Mouse (Mus musculus): ENCODE measurements around the gene Flt1. TPM values are rescaled to one million over a fixed set of nuclear protein-coding genes. Genes with fewer than 3 reads are reported as not detected.

Flt1 gene
- polyA plus RNA-seq, 1 experiment from 2014 or later: 14.7 TPM

DNA sequence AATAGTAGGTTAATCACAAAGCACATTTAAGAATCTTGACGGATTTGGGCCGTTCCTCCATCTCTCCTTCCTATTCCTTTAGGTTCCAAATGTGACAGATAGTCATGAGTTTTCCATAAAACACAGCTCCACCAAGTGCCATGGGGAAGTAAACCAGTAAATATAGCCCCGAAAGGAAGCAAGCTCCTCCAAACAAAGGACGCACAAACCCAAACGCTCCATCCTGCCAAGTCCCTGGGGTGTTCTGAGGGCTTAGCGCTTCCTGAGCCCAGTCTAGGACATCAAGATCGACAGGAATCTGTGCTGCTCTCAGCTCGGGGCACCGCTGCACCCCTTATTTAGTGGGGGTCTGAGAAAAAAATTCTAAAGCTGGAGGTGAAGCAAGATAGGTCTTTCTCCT lies 141.2 kb downstream of the Flt1 start:
- TF ChIP-seq CTCF (IDR thresholded peaks at IDR 0.05): no peak
- DNase-seq (ENCODE audit: low read depth, low spot score) (no peak), ATAC-seq (no peak)
- H3K27me3 ChIP-seq: no peaks in the 10 kb centered on the region
- in situ Hi-C loops (cut with MboI; ENCODE audit: low pct_unique_long_range_greater_than_20kb): loop anchor here (5.0 kb wide), 2 partner anchors 153 to 263 kb away; no protein-coding TSS in a partner anchor
- CTCF ChIA-PET: interaction anchor here (0.7 to 3.2 kb wide), 10 partner anchors 9 to 273 kb away, joined by 3 to 15 read pairs (median 4); no protein-coding TSS in a partner anchor
- POLR2A ChIA-PET: interaction anchor here (0.9 kb wide), 1 partner anchor 138 kb away, joined by 13 read pairs; no protein-coding TSS in a partner anchor

DNA sequence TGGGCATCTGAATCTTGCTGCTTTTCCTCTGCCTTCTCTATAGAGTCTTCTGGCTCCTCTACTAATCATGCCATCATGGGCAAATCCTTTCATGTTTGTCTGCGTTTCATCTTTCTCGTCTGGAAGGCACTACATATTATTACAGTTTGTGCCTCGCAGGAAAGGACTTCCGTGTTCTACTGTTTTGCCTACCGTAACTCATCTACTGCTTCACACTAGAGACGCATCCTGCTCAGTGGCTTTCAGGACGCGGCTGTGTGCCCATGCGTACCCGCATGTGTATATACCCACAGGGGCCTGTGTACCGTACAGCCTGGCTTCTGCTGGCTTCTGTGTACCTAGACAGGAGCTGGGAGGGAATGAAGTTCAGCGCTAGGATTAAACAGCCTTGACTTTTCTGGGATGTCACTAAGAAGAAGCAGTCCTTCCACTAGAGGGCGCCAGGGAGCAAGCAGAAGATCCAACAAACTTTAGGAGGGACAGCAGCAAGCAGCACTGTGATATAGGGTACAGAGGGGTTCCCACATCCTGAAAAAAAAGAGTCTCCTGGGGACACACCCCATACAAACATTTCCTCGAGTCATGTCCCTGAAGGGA lies 142.0 kb downstream of the Flt1 start:
- ChIA-PET POLR2A (interaction anchor here (0.9 kb wide), 1 partner anchor 138 kb away, joined by 13 read pairs; no protein-coding TSS in a partner anchor), CTCF (interaction anchor here (0.7 to 3.2 kb wide), 8 partner anchors 10 to 272 kb away, joined by 3 to 15 read pairs (median 4); no protein-coding TSS in a partner anchor)
- in situ Hi-C loops (cut with MboI; ENCODE audit: low pct_unique_long_range_greater_than_20kb): no loop called here
- H3K27me3 ChIP-seq: no peaks in the 10 kb centered on the region
- ATAC-seq (no peak), DNase-seq (ENCODE audit: low read depth, low spot score) (no peak)
- peak; percentile 90 for TF ChIP-seq CTCF (IDR thresholded peaks at IDR 0.05)

DNA sequence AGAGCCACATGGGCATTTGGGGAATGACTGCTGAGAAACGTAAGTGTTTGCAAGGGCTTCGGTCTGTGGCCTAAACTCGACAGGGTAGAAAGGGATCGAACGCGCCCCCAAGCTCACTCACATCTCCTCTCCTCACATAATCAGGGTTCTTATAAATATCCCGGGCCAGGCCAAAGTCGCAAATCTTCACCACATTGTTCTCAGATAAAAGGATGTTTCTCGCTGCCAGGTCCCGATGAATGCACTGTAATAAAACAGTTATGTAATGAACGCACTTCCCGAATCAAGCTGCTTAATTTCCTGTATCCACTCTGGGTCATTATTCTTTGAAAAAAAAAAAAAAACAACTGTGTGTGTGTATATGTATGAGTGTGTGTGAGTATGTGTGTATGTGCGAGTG lies 145.6 kb downstream of the Flt1 start:
- ChIA-PET CTCF (interaction anchor here (1.0 to 1.2 kb wide), 2 partner anchors 27 to 147 kb away, joined by 3 to 4 read pairs; no protein-coding TSS in a partner anchor), POLR2A (no interaction called here)
- no peaks in the 10 kb centered on the region for H3K27me3 ChIP-seq

DNA sequence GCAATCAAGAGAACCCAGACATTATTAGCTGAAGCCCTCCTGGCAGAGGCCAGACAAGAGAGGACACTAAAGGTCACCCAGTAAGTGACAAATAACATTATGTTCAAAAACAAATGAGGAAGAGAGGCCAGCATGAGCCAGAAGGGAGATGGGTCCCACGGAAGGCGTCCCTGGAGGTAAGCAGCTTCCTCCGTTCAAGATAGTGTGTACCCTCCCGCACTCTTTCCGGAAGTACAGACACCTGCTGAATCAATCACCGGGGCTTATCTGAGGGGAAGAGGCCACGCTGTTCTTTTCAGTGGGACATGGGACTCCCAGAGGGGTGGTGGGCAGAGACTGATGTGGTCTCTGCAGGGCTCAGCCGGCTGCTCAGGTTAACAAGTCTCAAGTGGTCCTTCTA lies 146.1 kb downstream of the Flt1 start:
- CTCF ChIA-PET: interaction anchor here (1.2 kb wide), 1 partner anchor 147 kb away, joined by 4 read pairs; no protein-coding TSS in a partner anchor
- ATAC-seq (no peak), DNase-seq (ENCODE audit: low read depth, low spot score) (no peak)
- TF ChIP-seq CTCF (IDR thresholded peaks at IDR 0.05): no peak
- POLR2A ChIA-PET: no interaction called here
- no peaks in the 10 kb centered on the region for H3K27me3 ChIP-seq
- in situ Hi-C loops (cut with MboI; ENCODE audit: low pct_unique_long_range_greater_than_20kb): no loop called here

More for the DNA sequence above, 145.6 kb downstream of the Flt1 start:
- TF ChIP-seq CTCF (IDR thresholded peaks at IDR 0.05): no peak
- ATAC-seq (no peak), DNase-seq (ENCODE audit: low read depth, low spot score) (no peak)
- in situ Hi-C loops (cut with MboI; ENCODE audit: low pct_unique_long_range_greater_than_20kb): no loop called here

DNA sequence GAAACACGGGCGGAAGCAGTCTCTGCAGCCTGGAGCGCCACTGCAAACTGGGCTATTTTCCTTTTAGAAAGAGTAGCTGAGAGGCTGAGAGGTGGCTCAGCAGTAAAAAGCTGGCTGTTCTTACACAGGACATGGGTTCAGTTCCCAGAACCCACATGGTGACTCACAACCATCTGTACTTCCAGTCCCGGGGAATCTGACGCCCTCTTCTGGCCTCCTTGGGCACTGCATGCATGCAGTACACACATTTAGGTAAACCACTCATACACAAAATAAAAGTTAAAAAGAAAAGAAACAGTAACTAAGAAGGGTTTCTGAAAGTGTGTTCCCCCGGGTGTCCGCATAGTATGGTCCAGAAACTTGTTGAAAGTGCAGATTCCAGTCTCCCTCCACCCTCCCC lies 146.7 kb downstream of the Flt1 start:
- DNase-seq (ENCODE audit: low read depth, low spot score): no peak
- no peak for TF ChIP-seq CTCF (IDR thresholded peaks at IDR 0.05)
- ChIA-PET POLR2A (no interaction called here), CTCF (no interaction called here)
- H3K27me3 ChIP-seq: no peaks in the 10 kb centered on the region
- in situ Hi-C loops (cut with MboI; ENCODE audit: low pct_unique_long_range_greater_than_20kb): no loop called here
- no peak for ATAC-seq

DNA sequence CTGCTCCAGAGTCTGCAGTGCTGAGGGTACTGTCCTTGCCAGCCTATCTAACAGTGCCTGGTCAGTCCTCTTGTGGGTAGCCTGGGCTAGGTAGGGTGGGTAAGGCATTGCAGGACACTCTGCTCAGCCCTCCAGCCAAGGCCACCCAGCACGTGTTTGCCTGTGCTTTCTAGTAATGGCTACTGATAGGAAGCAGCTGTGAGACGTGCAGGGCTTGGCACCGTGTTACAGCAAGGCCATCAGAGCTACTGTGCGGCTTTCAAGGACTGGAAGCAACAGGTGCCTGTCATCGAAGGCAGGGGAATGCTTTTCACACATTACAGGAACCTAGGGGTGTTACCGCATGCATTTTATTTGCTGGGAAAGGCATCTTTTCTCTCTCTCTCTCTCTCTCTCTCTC lies 148.8 kb downstream of the Flt1 start:
- POLR2A ChIA-PET: no interaction called here
- ATAC-seq: no peak
- in situ Hi-C loops (cut with MboI; ENCODE audit: low pct_unique_long_range_greater_than_20kb): no loop called here

DNA sequence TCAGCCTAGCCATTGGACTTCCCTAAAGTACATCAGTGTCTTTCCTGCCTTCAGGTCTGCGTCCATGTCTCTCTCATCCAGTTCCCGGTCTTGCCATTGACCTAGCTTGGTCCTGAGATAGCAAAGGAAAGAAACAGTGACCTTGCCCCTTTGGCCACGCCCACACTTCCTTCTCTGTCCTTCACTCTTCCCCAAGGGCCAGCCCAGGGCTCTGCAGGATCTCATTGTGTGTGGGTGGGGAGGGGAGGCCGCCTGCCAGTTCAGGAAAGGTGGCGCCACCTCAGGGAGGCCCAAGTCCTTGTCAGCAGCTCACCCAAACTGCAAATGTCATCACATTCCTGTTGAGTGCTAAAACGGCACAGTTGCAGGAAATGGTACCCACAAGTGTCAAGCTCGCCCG lies 151.3 kb downstream of the Flt1 start:
- ChIA-PET POLR2A (no interaction called here), CTCF (interaction anchor here (2.6 kb wide), 1 partner anchor 11 kb away, joined by 10 read pairs; no protein-coding TSS in a partner anchor)
- no peak for DNase-seq (ENCODE audit: low read depth, low spot score)
- no peak for TF ChIP-seq CTCF (IDR thresholded peaks at IDR 0.05)
- ATAC-seq: no peak
- in situ Hi-C loops (cut with MboI; ENCODE audit: low pct_unique_long_range_greater_than_20kb): no loop called here
- no peaks in the 10 kb centered on the region for H3K27me3 ChIP-seq

More for the DNA sequence above, 148.8 kb downstream of the Flt1 start:
- CTCF ChIA-PET: no interaction called here
- no peak for TF ChIP-seq CTCF (IDR thresholded peaks at IDR 0.05)
- no peak for DNase-seq (ENCODE audit: low read depth, low spot score)
- no peaks in the 10 kb centered on the region for H3K27me3 ChIP-seq

DNA sequence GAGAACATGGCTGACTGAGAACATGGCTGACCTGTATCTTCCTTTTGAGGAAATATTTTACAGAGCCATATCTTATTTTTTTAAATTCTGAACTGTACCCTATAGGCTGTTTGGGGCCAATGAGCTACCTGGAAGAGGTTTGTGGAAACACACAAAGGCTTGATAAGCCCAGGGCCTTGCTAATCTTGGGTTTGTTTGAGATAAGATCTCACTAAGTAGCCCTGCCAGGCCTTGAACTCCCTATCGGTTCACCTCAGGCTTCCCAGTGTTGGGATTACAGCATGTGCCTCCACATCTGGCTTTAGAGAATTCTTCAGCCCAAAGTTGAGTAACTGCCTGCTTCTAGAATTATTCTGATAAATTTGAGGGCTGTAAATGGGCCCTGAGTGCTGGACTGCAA lies 152.3 kb downstream of the Flt1 start:
- no peaks in the 10 kb centered on the region for H3K27me3 ChIP-seq
- no peak for TF ChIP-seq CTCF (IDR thresholded peaks at IDR 0.05)
- ChIA-PET CTCF (interaction anchor here (0.7 to 3.0 kb wide), 3 partner anchors 10 to 181 kb away, joined by 3 to 10 read pairs (median 8); no protein-coding TSS in a partner anchor), POLR2A (no interaction called here)
- ATAC-seq (no peak), DNase-seq (ENCODE audit: low read depth, low spot score) (no peak)
- in situ Hi-C loops (cut with MboI; ENCODE audit: low pct_unique_long_range_greater_than_20kb): no loop called here

DNA sequence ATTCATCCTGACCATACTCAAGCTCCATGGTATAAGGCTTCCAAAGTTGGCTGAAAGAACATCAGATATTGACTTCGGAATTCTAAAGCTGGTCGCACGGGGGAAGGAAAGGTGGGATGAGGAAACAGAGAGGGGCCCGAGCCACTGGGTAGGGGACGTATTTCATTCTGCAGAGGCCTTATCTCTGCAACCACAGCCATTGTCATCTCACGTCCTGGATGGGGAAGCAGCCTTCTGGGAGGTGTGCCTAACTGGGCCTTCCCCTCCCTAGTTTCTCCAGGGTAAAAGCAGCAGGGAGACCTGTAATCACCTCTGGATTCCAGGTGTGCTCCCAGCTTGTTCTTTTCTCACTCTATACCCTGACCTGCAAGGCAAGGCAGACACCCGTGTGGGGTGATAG lies 153.1 kb downstream of the Flt1 start:
- TF ChIP-seq CTCF (IDR thresholded peaks at IDR 0.05): no peak
- DNase-seq (ENCODE audit: low read depth, low spot score): no peak
- in situ Hi-C loops (cut with MboI; ENCODE audit: low pct_unique_long_range_greater_than_20kb): no loop called here
- ChIA-PET POLR2A (no interaction called here), CTCF (interaction anchor here (2.6 to 3.0 kb wide), 2 partner anchors 10 to 12 kb away, joined by 8 to 10 read pairs; no protein-coding TSS in a partner anchor)
- no peak for ATAC-seq
- H3K27me3 ChIP-seq: no peaks in the 10 kb centered on the region

DNA sequence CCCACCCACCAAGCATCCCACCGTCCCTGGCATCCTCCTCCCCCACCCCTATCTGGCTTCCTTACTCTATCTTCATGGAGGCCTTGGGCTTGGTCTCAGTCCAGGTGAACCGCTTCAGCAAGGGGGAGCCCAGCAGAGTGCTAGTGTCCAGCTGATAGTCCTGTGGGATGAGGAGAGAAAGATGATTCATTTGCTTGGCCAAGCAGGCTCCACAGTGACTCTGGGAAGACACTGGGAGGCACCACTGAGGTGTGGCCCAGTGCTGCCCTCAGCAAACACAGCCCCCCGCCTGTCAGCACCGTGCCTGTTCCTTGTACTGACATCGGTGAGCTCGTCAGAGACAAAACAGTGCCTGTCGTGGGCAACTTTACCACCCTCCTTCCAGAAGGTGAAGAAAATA lies 159.5 kb downstream of the Flt1 start:
- no peak for DNase-seq (ENCODE audit: low read depth, low spot score)
- ChIA-PET POLR2A (no interaction called here), CTCF (interaction anchor here (1.7 to 4.0 kb wide), 2 partner anchors 17 to 44 kb away, joined by 4 to 15 read pairs; no protein-coding TSS in a partner anchor)
- in situ Hi-C loops (cut with MboI; ENCODE audit: low pct_unique_long_range_greater_than_20kb): no loop called here
- no peak for TF ChIP-seq CTCF (IDR thresholded peaks at IDR 0.05)
- ATAC-seq: peak; percentile 73
- no peaks in the 10 kb centered on the region for H3K27me3 ChIP-seq

DNA sequence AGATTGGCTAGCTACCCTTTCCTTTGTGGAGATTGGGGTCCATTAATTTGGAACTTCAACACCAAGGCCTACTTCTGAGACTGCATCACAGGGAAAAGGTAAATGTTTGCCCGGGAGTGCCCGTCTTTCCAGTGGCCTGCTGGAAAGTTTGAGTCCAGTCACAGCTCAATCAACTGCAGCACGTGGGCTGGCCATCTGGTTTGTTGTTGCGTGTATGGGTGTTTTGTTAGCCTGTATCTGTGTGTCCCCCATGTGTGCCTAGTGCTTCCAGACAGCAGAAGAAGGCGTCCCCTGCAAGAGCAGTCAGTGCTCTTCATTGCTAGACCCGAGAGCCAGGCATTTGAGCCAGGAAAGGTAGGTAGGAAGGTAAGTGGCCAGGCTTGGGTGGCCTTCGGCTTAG lies 160.4 kb downstream of the Flt1 start:
- in situ Hi-C loops (cut with MboI; ENCODE audit: low pct_unique_long_range_greater_than_20kb): no loop called here
- no peak for DNase-seq (ENCODE audit: low read depth, low spot score)
- ATAC-seq: no peak
- POLR2A ChIA-PET: interaction anchor here (0.5 kb wide), 1 partner anchor 319 kb away, joined by 5 read pairs; no protein-coding TSS in a partner anchor
- CTCF ChIA-PET: interaction anchor here (1.6 kb wide), 1 partner anchor 164 kb away, joined by 3 read pairs; no protein-coding TSS in a partner anchor
- TF ChIP-seq CTCF (IDR thresholded peaks at IDR 0.05): no peak
- H3K27me3 ChIP-seq: no peaks in the 10 kb centered on the region

Data from Patski (cell line).